Mouse (Mus musculus) small intestine, adult 2 months (tissue): Measurements from ENCODE around the gene Pard3b.

Experiments
- CTCF ChIP-seq: fragments of 200-500 bp; IDR thresholded peaks from 2 replicates; pipeline ENCODE4 v1.5.1; 2012; ENCODE audit warnings: low read depth, mild to moderate bottlenecking, control low read depth, inconsistent platforms, low read length, moderate library complexity, mixed read lengths; ENCODE audit not compliant: insufficient replicate concordance, insufficient read length; ENCODE audit errors: extremely low read depth
- POLR2A ChIP-seq: fragments of 200-500 bp; IDR thresholded peaks from 2 replicates; pipeline ENCODE4 v1.6.1; 2012; ENCODE audit warnings: low read depth, mild to moderate bottlenecking, control low read depth, inconsistent platforms, low read length, moderate library complexity

GRCm38 (mm10) chr1:61796296-61796695 lies 157.7 kb downstream of the Pard3b start:
- TF ChIP-seq CTCF (no peak), POLR2A (no peak)
